Mouse (Mus musculus) layer of hippocampus, adult 6 months (tissue): Measurements from ENCODE around the gene Bend5. TPM values are rescaled to one million over a fixed set of nuclear protein-coding genes. Genes with fewer than 3 reads are reported as not detected.

Experiments used
- long read RNA-seq, 2 experiments: library from polyadenylated mRNA; unstranded; transcript quantifications; one replicate each; pipeline ENCODE4 v2.0.0; 2019 to 2020
- polyA plus RNA-seq: library from polyadenylated mRNA; unstranded; fragments of <200 nt; fragmentation: Nextera tagmentation; gene quantifications from 2 replicates; pipeline ENCODE4 v1.2.3, GENCODE M21; 2021

Bend5 gene
- polyA plus RNA-seq: 8.2 and 8.6 TPM in 2 replicates
- long read RNA-seq, experiment 1, transcript Bend5-201 (6 exons, 1,826 nt): major isoform, 9 of 15 reads
- long read RNA-seq, experiment 1, partial matches to known transcripts: 1 of 15 reads
- long read RNA-seq, experiment 1, other reads (novel, unspliced or antisense): 1 of 15 reads
- long read RNA-seq, experiment 2, transcript Bend5-201 (6 exons, 1,826 nt): minor isoform, 8 of 27 reads
- long read RNA-seq, experiment 2, transcript Bend5-203 (6 exons, 1,448 nt): major isoform, 14 of 27 reads
- long read RNA-seq, experiment 2, partial matches to known transcripts: 0 of 27 reads
- long read RNA-seq, experiment 2, other reads (novel, unspliced or antisense): 5 of 27 reads

DNA sequence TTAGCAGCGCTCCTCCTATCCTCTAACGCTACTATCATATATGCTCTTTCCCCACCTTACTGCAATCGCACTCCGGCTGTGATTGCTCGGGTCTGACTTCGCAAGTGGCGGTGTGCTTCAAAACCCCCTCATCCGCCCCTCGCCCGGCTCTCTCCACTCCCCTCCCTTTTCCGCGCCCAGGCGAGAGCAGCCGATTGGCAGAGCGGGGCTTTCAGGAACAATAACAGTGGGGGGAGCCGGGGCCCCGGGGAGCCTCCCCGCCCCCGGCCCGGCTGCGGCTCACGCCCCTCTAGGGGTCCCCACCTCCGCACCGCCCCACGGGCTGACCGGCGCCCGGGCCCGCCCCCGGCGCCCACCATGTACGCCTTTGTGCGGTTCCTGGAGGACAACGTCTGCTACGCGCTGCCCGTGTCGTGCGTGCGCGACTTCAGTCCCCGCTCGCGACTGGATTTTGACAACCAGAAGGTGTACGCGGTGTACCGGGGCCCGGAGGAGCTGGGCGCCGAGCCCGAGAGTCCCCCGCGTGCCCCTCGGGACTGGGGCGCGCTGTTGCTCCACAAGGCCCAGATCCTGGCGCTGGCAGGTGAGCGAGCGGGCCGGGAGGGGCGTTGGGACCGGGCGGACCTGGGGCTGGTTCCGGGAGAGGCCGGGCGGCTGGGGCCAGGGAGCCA, at the start of gene Bend5:
TSS of gene Bend5 (plus strand) at position 189 of the 671 bp plus-strand sequence.

